Mouse (Mus musculus) liver (tissue): ENCODE measurements at regions not wholly inside any gene's neighbourhood (a gene's known extent, or its start where the extent isn't known, plus 50 kb on each side); places are given as distances from the start of the nearest gene placed in this dataset.
A peak's percentile ranks its signal among the peaks of the same experiment; 100 is the strongest.

Source experiments
- DNase-seq: peaks from one replicate; pipeline ENCODE4 v3.0.0-alpha.2; 2020; ENCODE audit warnings: mixed read lengths

DNA sequence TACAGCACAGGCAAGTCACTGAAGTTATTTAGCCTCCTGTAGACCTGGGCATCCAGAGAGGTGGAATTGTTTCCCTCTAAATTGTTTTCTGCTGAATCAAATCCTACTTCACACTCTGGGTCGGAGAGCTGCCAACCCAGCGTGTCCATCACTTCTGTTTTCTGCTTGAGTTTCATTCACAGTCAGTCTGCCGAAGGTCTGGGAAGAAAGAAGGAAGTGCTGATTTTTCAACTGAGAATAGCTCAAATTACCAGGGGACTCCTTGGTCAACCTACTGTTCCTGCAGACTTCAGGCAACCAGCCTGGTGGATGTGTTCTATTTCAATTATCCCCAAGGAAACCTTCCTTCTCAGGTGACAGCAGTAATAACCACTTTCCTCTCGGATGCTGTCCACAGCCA lies 179.1 kb upstream of the Nckap5 start:
- no peak for DNase-seq

DNA sequence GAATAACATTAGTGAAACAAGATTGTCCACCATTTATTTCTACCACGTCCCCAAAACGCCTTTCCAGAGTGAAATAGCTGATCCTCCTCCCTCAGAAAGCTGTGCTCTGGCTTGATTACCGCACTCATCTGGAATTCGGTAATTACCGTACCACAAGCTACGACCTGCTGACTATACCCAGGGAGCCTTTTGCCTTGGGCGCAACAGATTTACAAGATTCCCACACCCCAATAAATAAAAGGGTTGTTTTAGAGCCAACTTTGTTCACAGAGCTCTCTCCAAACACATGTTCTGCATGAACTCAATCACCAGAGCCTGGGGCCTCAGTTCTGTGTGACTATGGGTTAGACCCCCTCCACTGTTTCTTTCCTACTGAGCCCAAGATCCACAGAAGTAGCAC lies 171.1 kb upstream of the Nckap5 start:
- no peak for DNase-seq

DNA sequence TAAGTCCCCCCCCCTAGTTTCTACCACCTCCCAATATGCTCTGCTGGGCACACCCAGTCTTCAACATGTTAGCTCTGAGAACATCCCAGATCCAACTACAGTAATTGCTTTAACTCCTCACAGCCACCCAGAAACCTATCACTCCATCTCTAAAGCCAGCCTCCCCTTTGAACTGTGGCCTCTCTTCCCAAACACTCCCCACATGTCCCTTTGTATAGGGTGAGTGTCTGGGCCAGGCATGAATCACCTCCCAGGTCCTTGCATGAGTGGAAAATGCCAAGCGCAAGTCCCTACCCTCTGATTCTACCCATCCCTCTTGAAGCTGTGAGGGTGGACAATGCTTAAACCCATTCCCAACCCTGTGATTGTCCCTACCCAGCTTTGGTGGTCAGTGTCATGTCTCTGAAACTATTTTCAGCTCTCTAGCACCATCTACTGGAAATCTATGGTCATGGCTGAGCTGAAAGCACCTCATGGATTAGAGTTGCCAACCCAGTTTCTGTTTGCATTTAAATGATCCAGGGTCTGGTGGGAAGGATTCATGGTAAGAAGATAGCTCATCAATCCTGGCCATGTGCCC lies 162.6 kb upstream of the Nckap5 start:
- DNase-seq, result no peak

DNA sequence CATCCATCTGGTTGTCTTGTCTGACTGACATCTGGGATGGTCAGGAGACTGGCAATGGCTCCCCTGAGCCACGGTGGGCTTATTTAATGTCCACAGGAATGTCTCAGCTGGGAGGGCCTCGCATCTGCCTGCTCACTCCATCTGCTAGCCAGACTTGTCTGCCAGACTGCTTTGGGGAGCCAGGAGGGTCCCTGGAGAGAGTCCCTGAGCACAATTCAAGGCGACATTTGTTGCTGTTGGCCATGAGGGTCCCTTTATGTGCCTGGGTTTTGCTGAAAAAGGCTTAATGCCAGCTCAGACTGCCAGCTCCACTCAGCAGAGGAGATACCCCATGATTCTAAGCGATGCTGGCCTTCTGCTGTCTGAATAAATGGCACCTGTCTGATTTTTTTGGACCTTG lies 161.8 kb upstream of the Nckap5 start:
- DNase-seq, result no peak

DNA sequence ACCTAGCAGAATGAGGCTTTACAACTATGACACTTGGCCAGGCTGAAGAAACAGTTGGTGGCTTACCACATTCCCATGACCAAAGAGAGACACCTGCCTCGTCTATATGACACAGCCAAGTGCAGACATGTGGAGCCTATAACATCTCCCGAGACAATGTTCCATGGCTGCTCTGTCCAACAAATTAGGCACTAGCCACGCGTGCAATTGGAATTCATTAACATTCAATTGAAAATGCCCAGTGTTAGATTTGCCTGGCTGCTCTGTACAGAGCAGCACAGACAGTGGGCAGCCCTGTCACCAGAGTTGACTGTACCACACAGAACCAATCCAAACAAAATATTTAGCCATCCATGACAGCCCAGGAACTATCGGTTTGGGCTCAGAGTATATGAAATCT lies 152.2 kb upstream of the Nckap5 start:
- DNase-seq, result no peak

DNA sequence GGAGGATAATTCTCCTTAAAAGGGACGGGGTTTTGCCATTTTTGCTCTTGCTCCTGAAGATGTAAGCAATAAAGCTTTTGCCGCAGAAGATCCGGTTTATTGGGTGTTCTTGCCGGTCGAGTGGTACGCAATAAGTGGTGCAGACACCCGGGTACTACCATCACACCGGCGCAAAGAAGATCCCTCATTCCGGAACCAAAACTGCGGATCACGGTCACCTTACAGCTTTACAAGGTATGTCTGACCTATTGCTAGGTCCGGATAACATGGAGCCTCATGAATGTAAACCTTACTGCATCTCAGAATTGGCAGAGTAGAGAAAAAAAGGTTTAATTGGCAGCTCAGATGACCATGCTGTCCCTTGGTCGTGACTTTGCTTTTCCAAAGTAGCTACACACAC lies 149.7 kb upstream of the Nckap5 start:
- no peak for DNase-seq

DNA sequence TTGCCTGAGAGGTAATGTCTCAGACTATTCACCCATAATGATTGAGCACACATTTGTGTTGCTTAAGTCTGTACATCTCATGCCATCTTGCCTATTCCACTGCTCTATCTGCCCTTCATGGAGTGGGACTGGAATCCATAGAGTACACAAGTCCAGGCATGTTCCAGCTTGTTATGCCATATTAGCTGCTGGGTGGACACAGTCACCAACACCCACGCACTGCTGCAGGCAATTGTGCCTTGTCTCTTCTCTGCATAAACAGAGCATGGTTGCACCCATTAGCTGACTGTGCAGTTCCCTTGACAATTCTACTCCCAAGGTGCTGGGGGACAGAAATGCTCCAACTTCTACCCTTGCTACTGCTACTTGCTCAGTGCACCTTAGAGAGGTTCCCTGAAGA lies 143.3 kb upstream of the Nckap5 start:
- no peak for DNase-seq

DNA sequence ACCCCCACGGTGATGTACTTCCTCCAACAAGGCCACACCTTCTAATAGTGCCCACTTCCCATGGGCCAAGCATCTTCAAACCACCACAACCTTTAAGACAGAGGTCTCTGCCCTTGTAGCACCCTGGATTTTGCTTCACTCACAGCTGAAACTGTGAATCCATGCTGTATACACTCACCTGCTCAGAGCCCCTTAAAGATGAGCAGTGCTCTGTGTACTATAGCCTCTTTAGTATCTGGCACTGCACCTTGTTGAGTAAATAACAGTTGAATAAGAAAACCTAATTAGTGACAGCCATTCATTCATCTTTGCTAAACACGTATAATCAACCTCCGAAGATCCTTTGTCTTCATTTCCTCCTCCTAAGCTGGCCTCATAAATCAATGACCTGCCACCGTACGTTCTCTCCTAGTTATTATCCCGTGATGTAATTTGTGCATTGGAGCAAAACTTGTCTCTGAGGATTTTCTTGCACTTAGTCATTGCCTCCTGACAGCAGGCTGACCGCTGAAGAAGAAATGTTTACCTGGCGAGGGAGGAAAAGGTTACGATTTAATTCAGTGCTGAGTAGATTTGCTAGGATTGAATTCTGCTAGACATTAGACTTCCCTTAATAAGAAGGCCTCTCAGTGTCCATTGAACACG lies 141.3 kb upstream of the Nckap5 start:
- no peak for DNase-seq

DNA sequence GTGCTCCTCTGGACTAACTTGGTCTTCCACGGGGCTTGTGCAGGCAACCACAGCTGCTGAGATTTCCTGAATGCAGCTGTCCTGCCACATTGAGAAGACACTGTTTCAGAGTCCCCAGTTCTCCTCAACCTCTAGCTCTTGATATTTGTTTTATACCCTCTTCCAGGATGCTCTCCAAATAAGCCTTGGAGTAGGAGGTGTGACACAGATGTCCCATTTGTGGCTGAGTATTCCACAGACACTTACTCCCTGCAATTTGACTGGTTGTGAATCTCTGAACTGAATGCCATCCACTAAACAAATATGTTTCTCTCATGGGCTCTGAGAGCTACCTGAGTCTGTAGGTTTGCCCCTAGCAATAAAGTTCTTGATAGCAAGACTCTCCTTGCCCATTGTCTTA lies 140.5 kb upstream of the Nckap5 start:
- no peak for DNase-seq

DNA sequence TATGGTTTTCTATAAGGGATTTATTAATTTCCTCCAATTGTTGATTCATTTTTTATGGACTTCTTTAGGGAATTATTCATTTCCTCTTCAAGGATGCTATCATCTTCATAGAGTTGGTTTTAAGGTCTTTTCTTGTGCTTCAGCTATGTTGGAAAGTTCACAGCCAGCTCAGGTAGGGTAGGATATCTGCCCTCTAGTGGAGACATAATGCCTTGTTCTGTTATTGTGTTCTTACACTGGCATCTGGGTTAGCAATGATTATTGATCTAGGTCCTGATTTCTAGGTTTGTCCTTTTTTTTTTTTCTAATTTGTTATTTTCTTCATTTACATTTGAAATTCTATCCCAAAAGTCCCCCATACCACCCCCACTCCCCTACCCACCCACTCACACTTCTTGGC lies 135.8 kb upstream of the Nckap5 start:
- no peak for DNase-seq

DNA sequence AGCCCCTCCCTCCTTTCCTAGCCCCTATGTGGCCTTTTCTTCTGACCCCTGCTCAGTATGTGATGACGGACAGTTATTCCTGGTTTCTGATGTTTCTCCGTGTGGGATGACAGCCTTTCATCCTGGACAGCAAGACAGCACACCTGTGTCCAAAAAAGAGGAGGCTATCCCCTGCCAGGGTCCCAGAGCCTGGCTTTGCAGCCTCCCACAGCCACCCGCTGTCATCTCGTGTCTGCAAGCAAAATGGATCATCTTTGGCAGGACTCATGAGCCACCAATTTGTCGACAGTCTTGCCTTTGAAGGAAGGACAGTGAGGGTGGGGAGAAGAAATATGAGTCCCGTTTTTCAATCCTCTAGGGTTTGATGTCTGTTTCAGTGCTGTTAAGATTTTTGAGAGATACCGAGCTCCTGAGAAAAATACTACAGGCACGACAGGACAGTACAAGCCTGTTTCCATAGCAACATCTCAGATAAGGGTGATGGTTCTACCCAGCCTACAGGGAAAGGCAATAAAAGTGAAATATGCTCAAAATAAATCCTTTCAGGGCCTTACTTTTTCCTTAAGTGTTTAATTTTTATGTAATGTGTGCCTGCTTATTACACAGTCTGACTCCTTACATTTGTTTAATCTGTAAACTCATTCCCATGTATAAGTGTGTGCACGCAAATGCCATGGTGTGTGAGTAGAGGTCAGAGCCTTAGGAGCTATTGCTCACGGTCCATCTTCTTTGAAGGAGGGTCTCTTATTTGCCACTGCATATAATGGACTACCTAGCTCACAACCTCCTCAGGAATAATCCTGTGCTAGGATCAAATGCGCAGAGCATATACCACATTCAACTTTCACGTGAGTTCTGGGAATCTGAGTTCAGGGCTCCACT lies 125.5 kb upstream of the Nckap5 start:
- no peak for DNase-seq

DNA sequence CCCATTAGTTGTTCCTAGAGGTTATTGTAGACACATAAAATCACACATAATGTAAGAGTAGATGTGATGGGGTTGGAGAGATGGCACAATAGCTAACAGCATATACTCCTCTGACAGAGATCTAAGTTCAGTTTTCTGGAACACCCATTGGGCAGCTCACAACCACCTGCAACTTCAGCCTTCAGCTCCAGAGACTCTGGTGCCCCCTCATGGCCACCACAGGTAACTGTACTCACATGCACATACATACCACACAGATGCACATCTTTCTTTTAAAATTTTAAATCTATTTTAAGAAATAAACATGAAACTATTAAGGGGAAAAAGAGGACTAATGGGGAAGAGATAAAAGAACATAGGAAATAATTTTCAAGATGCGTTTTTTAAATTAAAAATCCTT lies 117.3 kb upstream of the Nckap5 start:
- no peak for DNase-seq

DNA sequence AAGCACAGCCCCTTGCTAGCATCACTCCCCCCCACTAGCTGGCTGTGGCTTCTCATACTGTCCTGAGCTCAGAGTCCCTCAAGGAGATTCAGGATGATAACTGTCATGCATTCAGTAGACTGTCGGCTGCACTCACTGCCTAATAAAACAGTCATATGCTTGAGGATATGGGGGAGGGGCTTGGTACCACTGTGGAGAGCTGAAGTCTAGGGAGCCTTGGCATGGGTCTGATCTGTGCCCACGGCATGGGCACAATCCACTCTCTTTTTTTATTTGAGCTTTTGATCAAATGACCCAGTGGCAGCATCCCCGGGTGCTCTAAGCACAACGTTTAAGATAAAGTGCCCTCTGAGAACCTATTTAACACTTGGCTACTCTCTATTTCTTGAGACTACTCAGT lies 102.1 kb upstream of the Nckap5 start:
- no peak for DNase-seq

DNA sequence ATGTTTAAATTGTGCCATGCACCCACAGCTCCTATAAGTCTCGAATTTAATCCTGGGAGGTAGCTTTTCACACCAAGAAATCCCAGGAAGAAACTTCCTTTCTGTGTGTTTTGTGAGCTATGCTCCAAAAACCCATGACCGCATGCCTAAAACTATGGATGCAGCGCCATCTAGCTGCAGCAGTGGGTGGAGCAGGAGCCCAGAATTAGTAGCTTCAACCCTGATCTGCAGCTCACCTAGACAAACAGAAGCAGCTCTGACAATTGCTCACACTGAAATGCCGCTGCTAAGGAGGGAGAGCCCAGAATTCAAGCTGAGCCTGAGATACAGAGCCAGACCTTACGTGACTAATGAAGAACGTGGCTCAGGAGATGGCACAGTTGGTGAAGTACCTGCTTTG lies 101.2 kb upstream of the Nckap5 start:
- DNase-seq, result peak; percentile 63

DNA sequence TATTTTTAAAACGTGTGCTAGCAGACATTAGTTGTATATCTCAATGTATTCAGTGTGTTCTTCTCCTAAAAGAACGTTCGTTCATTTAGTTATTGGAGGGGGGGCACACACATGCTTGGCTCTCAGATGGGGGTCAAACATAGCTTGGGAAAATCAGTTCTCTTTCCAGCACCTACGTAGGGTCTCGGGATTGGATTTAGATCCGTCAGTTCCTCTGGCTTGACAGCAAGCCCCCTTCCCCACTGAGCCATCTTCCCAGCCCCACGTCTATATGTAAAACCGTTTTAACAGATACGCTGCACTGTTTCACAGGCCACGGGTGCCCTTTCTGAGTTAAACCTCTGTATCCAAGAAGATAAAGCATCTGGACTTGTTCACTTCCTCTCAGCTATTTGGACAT lies 100.5 kb upstream of the Nckap5 start:
- DNase-seq, result no peak

DNA sequence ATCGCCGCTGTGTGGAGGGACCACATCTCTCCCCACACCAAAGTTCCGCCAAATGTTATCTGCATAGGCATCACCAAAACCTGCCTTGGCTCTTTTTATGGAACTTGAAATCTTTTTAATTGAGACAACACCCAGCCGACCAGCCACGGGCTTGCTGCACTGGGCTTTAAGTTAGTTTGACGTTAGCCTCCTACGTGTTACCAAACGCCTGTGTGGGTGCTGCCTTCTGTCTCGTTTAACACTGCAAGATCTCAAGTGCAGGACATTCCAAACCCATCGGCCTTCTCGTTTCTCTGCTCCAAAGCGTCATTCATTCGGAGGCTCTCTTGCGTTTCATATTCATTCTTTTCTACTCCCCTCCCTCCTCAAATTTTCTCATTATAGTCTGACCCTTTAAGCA lies 100.0 kb upstream of the Nckap5 start:
- DNase-seq, result no peak

DNA sequence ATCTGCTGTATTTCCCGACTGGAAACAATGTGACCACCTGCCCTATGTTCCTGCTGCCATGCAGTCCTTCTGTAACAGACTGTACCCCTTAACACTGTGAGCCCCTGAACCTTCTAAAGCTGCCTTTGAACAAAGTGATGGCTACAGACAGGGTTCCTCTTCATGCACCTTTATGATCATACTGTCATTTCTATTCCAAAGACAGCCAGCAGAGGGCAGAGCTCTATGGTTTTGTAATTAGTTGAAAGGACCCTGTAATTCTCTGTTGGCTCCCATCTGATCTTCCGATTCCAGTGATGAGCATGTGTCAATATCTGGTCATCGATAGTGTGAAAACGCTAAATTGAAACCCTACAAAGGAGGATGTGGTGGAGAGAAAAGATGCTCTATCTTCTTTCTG lies 99.1 kb upstream of the Nckap5 start:
- no peak for DNase-seq

DNA sequence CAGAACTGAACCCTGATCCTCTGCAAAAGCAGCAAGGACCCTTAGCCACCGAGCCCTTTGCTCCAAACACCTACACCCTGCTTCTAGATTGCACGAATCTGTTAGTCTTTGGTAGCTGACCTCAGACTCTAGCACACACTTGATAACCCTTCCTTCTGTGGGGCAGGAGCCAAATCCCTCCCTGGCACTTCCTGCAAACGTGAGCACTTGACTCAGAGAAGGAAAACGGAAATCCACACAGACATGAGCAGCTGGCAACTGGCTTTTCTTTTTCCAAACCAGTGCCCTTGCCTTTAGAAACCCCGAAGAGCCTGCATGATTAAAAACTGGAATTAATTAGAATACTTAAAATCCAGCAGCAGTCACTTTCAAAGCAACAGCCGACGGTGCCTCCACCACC lies 97.6 kb upstream of the Nckap5 start:
- DNase-seq, result no peak

DNA sequence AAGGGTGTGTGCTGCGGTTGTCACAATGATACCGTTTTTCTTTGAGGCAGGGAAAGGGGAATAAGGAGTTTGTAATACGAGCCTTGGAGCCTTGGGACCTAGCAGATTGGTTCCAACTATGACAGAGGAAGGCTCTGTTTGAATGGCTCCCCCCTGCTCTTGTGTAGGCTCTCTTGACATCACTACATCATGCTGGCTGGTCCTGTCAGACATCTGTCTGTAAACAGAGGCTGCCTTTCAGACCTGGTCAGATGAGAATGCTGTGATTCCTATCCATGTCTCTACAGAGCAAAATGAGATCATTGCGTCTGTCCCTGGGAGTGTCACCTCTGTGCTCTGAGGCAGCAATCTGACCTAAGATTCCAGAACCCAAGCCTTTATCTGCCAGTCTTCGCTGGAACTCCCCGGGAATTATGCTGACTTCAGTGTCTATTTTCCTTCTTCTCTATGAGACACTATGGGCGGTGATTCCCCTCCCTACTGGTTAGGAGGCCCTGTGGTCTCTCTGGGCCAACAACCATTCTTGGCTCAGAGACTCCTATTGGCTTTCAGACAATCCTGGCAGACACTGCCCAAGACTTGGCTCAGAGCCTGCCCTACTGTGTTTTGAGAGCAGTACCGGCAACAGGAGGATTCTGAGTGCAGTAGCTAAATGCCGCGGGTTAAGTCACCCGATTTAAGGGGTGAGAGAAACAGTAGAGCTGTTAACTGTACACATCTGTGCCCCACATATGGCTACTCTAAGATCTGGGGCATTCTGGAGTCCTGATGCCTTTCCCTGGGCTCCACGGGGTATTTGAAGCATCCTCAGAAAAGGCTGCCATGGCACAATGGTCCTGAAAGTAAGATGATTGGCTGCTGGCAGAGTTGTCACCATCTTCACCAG lies 94.8 kb upstream of the Nckap5 start:
- no peak for DNase-seq

DNA sequence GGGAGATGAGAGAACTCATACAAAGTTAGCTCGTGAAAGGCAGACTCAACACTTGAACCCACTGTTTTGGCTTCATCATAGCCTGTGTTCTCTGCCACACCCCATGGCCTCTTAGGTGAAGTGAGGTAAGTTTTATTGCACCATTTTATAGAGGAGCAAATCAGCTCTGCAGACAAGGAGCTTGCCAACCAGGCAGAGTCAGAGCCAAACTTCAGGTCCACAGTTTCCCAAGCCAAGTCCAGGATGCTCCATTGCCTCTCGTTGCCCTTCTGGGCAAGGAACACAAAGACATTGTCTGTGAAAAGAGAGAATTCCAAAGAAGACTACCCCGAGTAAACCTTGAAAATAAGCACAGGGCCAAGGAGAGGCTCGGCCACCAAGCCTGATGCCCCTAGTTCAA lies 93.4 kb upstream of the Nckap5 start:
- no peak for DNase-seq

DNA sequence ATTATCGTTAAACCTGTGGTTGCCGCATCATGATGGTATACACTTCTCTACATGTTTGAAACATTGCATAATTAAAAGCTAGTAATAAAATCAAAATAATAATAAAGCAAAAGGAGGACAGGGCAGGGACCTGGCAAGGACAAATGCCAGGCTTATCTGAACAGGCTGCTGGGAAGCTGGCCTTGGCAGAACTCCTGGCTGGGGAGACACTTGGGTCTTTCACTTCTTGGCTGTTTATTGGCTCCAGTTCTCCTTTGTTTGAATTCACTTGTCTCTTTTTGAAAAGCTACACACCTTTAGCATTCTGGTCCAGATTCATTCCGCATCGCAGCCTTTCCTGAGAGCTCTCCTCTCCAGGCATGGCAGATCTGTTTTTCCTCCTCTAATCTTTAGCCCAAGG lies 91.6 kb upstream of the Nckap5 start:
- no peak for DNase-seq

DNA sequence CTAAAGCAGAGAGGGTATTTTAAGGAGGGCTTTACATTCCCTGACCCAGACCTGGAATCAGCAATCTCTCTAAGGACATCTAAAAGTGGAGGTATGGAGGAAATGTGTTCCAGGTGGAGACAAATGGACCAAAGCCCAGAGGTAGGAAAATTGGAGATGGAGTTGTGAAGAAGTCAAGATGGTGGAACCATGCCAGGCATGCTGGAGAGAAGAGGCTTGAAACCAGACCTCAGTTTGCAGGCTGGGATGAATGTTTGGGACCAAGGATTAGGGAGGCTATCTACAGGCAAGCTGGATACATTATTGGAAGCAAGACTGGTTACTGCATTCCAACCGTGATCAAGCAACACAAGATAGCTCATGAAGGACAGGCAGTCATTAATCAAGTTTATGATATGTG lies 88.3 kb upstream of the Nckap5 start:
- DNase-seq, result no peak

DNA sequence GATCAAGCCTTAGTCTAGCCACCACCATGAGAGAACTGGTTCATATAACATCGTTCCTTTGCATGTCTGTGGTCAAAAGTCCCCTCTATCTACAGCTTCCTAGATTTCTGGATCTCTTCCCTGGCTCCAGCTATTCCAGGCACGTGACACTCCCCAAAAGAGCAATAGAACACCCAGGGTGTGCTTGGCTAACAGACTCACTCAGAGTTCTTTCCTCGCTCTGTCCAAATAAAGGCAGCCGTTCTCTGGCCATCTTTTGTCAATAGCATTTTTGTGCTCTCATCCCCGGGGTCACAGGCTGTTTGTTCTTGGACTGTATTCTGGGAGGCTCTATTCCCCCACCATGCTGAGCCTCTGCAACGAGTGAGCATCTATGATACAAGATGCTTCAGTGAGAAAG lies 87.3 kb upstream of the Nckap5 start:
- no peak for DNase-seq
